Mouse (Mus musculus) heart, postnatal 0 days (tissue): ENCODE data around the gene Itpr1.

Source experiments
- CTCF ChIP-seq: IDR thresholded peaks from 2 replicates; pipeline ENCODE4 v1.5.1; 2016; ENCODE audit warnings: antibody characterized with exemption, control low read depth, low read depth
- EP300 ChIP-seq: IDR thresholded peaks from 2 replicates; pipeline ENCODE4 v1.6.1; 2016; ENCODE audit warnings: antibody characterized with exemption, low read depth

GRCm38 (mm10) chr6:108592227-108592626 is 379.3 kb downstream of the Itpr1 start:
- TF ChIP-seq CTCF, result no peak
- TF ChIP-seq EP300, result no peak
